Mouse (Mus musculus): Measurements from ENCODE around the gene Slc6a17.

GRCm38 (mm10) chr3:107480660-107481059 is 37.2 kb downstream of the Slc6a17 start:
- TF ChIP-seq CTCF (conservative IDR thresholded peaks at IDR 0.05; ENCODE audit: low read length) (no peak), NANOG (IDR thresholded peaks at IDR 0.05; ENCODE audit: borderline replicate concordance, low read length) (no peak), POU5F1 (IDR thresholded peaks at IDR 0.05; ENCODE audit: borderline replicate concordance, low read length) (no peak)
